Mouse (Mus musculus): ENCODE data around the gene Ntrk1. TPM values are rescaled to one million over a fixed set of nuclear protein-coding genes. Genes with fewer than 3 reads are reported as not detected.
"Not testable (repeated sequence)": the region's sequence is repeated elsewhere in the genome, so short reads cannot be mapped to it uniquely, and the experiment has no call there.

The Ntrk1 gene
- under 1 TPM; 0.41 to 0.42 TPM for total RNA-seq (2021)
- long read RNA-seq = 0 reads

GRCm38 (mm10) chr3:87794922-87795325, at the start of gene Ntrk1:
TSS of gene Ntrk1 (minus strand) at chr3:87795162.
- no peak for DNase-seq (ENCODE audit: low spot score in 2 of 2)

- DNase-seq (ENCODE audit: low spot score in 2 of 2) = no peak
Measured at GRCm38 (mm10) chr3:87840858-87841257, 45.9 kb upstream of the Ntrk1 start.

- peak; percentile 85 to 86 for DNase-seq (ENCODE audit: low spot score in 2 of 2)
Measured at GRCm38 (mm10) chr3:87838622-87839021, 43.7 kb upstream of the Ntrk1 start.

GRCm38 (mm10) chr3:87833482-87833881, 38.5 kb upstream of the Ntrk1 start:
- no peak for DNase-seq (ENCODE audit: low spot score in 2 of 2)

GRCm38 (mm10) chr3:87832109-87832859, 37.3 kb upstream of the Ntrk1 start:
- no peak for DNase-seq (ENCODE audit: low spot score in 2 of 2)

GRCm38 (mm10) chr3:87829025-87829424, 34.1 kb upstream of the Ntrk1 start:
- DNase-seq (ENCODE audit: low spot score in 2 of 2) = no peak

GRCm38 (mm10) chr3:87828435-87828834, 33.5 kb upstream of the Ntrk1 start:
- no peak for DNase-seq (ENCODE audit: low spot score in 2 of 2)

GRCm38 (mm10) chr3:87824206-87824605, 29.2 kb upstream of the Ntrk1 start, which contains the start of gene Pear1:
TSS of gene Pear1 (minus strand) at chr3:87824306.
- DNase-seq (ENCODE audit: low spot score in 2 of 2) = not testable (repeated sequence)

- DNase-seq (ENCODE audit: low spot score in 2 of 2) = no peak
Measured at GRCm38 (mm10) chr3:87818226-87818625, 23.3 kb upstream of the Ntrk1 start.

GRCm38 (mm10) chr3:87816646-87817093, 21.7 kb upstream of the Ntrk1 start:
- DNase-seq (ENCODE audit: low spot score in 2 of 2) = peak; percentile 74 to 75

GRCm38 (mm10) chr3:87816166-87816565, 21.2 kb upstream of the Ntrk1 start:
- DNase-seq (ENCODE audit: low spot score in 2 of 2) = no peak

GRCm38 (mm10) chr3:87812873-87813272, 17.9 kb upstream of the Ntrk1 start:
- no peak for DNase-seq (ENCODE audit: low spot score in 2 of 2)

- no peak for DNase-seq (ENCODE audit: low spot score in 2 of 2)
Measured at GRCm38 (mm10) chr3:87812413-87812812, 17.5 kb upstream of the Ntrk1 start.

- no peak for DNase-seq (ENCODE audit: low spot score in 2 of 2)
Measured at GRCm38 (mm10) chr3:87811297-87811696, 16.3 kb upstream of the Ntrk1 start.

- no peak for DNase-seq (ENCODE audit: low spot score in 2 of 2)
Measured at GRCm38 (mm10) chr3:87809322-87809962, 14.5 kb upstream of the Ntrk1 start.

GRCm38 (mm10) chr3:87804038-87804677, 9.2 kb upstream of the Ntrk1 start:
- no peak for DNase-seq (ENCODE audit: low spot score in 2 of 2)

GRCm38 (mm10) chr3:87801681-87802080, 6.7 kb upstream of the Ntrk1 start:
- no peak for DNase-seq (ENCODE audit: low spot score in 2 of 2)

GRCm38 (mm10) chr3:87796736-87797334, 1.9 kb upstream of the Ntrk1 start, which contains the start of gene Insrr:
TSS of gene Insrr (plus strand) at chr3:87796951.
- no peak for DNase-seq (ENCODE audit: low spot score in 2 of 2)

GRCm38 (mm10) chr3:87795336-87796277, 645 bp upstream of the Ntrk1 start:
- DNase-seq (ENCODE audit: low spot score in 2 of 2) = peak; percentile 71 to 74

GRCm38 (mm10) chr3:87789768-87790167, 5.2 kb downstream of the Ntrk1 start:
- DNase-seq (ENCODE audit: low spot score in 2 of 2) = no peak
